Mouse (Mus musculus): ENCODE results near the gene 9230104L09Rik.

GRCm38 (mm10) chr2:148819909-148820308 lies 44.9 kb downstream of the 9230104L09Rik start, which contains the start of gene Cst13:
- TF ChIP-seq CTCF (IDR thresholded peaks at IDR 0.05; ENCODE audit: extremely low read depth, insufficient read length, insufficient replicate concordance, low read depth, low read length) (no peak), POLR2A (IDR thresholded peaks at IDR 0.05; ENCODE audit: low read depth, low read length) (no peak)
